Mouse (Mus musculus) G1E (cell line): Measurements from ENCODE around the gene Krt17. TPM values are rescaled to one million over a fixed set of nuclear protein-coding genes. Genes with fewer than 3 reads are reported as not detected.
A peak's percentile ranks its signal among the peaks of the same experiment; 100 is the strongest.
"Not testable (repeated sequence)": the region's sequence is repeated elsewhere in the genome, so short reads cannot be mapped to it uniquely, and the experiment has no call there.

ENCODE experiments used
- ATAC-seq: 2 replicates; pipeline ENCODE4 v1.8.0; 2016; ENCODE audit warnings: mild to moderate bottlenecking; ENCODE audit not compliant: insufficient number of reproducible peaks, poor library complexity, low FRiP score, severe bottlenecking; ENCODE audit errors: extremely low read depth
- DNase-seq: peaks from one replicate; pipeline ENCODE4 v3.0.0; 2012; ENCODE audit warnings: low spot score
- H3K27me3 ChIP-seq: 2 replicates; pipeline ENCODE4 v1.6.1; 2012; ENCODE audit warnings: mild to moderate bottlenecking, low read length, inconsistent platforms; ENCODE audit not compliant: insufficient read depth
- H3K36me3 ChIP-seq: replicated peaks from 2 replicates; pipeline ENCODE3; 2012; ENCODE audit warnings: mild to moderate bottlenecking, inconsistent platforms
- H3K4me1 ChIP-seq: 2 replicates; pipeline ENCODE4 v1.6.1; 2012; ENCODE audit warnings: low read depth, low read length, inconsistent platforms, mixed read lengths; ENCODE audit not compliant: insufficient read depth
- H3K4me3 ChIP-seq: 2 replicates; pipeline ENCODE4 v1.5.1; 2012; ENCODE audit warnings: low read depth, mild to moderate bottlenecking, inconsistent platforms, low read length, moderate library complexity, mixed read lengths
- H3K9me3 ChIP-seq: replicated peaks from 2 replicates; pipeline ENCODE4 v1.6.1; 2012; ENCODE audit warnings: inconsistent platforms
- CTCF ChIP-seq: IDR thresholded peaks from 2 replicates; pipeline ENCODE4 v1.5.1; 2012; ENCODE audit warnings: low read depth, low read length, inconsistent platforms, mixed read lengths
- GATA1 ChIP-seq: IDR thresholded peaks from 2 replicates; pipeline ENCODE4 v1.6.1; 2012; ENCODE audit warnings: borderline replicate concordance, low read length, inconsistent platforms, mixed read lengths
- GATA2 ChIP-seq: IDR thresholded peaks from 2 replicates; pipeline ENCODE4 v1.6.1; 2012; ENCODE audit warnings: low read depth, low read length, inconsistent platforms, borderline replicate concordance
- POLR2AphosphoS5 ChIP-seq: IDR thresholded peaks from 2 replicates; pipeline ENCODE4 v1.6.1; 2012; ENCODE audit warnings: low read depth, low read length, inconsistent platforms; ENCODE audit not compliant: insufficient replicate concordance
- TAL1 ChIP-seq: conservative IDR thresholded peaks from 2 replicates; pipeline ENCODE4 v1.6.1; 2012; ENCODE audit warnings: low read depth, low read length, inconsistent platforms, mixed read lengths
- polyA plus RNA-seq: library from polyadenylated mRNA; stranded (reverse); fragments of >175 nt; gene quantifications from 2 replicates; pipeline ENCODE4 v1.2.3, GENCODE M21; 2012
- total RNA-seq, 2 experiments: library from RNA; stranded (forward) in 1 of 2; stranded (reverse) in 1 of 2; fragments of 200-1000 nt in 1 of 2; fragments of >200 nt in 1 of 2; fragmentation: Nextera tagmentation in 1 of 2; gene quantifications; 2 replicates each; pipeline ENCODE4 v1.2.3; 2014 to 2017

Gene Krt17
- total RNA-seq (2014; fragmentation: Nextera tagmentation) (not detected in 2 replicates), total RNA-seq (2017) (not detected in 2 replicates), polyA plus RNA-seq (0.07 TPM in 2 replicates)

DNA sequence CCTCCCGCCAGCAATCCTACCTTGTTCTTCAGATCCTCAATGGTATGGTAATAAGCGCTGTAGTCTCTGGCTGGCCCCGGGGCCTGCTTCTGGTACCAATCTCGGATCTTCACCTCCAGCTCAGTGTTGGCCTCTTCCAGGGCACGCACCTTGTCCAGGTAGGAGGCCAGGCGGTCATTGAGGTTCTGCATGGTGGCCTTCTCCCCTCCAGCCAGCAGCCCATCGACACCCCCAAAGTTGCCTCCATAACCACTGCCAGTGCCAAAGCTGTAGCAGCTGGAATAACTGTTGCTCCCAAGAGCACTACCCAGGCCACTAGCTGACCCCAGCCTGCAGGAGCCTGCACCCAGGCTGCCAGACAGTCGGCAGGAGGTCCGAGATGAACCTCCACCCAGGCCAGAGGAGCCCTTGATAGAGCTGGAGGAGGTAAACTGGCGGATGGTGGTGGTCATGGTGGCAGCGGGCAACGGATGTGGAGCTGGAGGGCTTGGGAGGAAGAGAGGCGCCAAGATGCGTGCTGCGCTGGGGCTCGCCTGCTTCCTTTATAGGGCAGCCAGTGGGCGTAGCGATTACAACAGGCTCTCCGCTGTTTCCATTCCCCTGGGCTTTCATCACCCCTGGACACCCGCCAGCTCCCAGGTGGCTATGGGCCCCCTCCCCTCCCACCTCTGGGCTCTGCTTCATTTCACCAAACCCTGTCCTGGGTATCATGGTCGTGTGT, at the start of gene Krt17:
Gene Krt17, minus strand, starts transcription at position 516 of the 721 bp plus-strand sequence.
- no peak for DNase-seq
- H3K4me3 ChIP-seq = no peak within 1 kb of the TSS
- H3K27me3 ChIP-seq = no peaks in the 10 kb centered on the region
- peaks cover 87% of the 10 kb centered on the region for H3K9me3 ChIP-seq
- no peaks in the 10 kb centered on the region for H3K4me1 ChIP-seq
- TF ChIP-seq GATA2 (no peak), GATA1 (no peak), CTCF (no peak), TAL1 (no peak), POLR2AphosphoS5 (no peak)
- ATAC-seq = no peak
- H3K36me3 ChIP-seq = no peaks in the 10 kb centered on the region

DNA sequence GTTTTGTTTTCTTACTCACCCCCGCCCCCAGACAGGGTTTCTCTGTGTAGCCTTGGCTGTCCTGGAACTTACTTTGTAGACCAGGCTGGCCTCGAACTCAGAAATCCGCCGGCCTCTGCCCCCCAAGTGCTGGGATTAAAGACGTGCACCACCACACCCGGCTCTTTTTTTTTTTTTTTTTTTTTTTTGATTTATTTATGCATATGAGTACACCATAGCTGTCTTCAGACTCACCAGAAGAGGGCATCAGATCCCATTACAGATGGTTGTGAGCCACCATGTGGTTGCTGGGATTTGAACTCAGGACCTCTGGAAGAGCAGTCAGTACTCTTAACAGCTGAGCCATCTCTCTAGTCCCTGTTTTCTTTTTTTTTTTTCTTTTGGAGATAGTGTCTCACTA, 47.8 kb upstream of the Krt17 start:
- H3K27me3 ChIP-seq = peaks cover 46% of the 10 kb centered on the region
- not testable (repeated sequence) for ATAC-seq, H3K4me1 ChIP-seq

DNA sequence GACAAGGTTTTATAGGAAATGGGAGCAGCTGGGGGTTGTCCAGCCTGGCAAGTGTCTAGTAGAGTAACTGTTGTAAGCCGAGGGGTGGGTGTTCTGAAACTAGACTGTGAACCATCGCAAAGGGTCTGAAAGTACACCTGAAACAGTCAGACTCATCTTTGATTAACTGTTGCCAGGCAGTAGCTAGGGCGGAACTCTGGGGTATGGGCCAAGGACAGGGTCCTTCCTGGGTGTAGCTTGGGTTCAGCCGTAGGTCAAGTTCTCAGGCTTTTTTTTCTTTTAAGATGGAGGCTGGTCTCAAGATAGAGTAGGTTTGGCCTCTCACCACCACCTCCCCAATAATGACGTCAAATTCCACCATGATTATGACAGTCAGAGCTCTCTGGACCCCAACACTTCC, 47.1 kb upstream of the Krt17 start:
- ATAC-seq = no peak
- TF ChIP-seq GATA2 (no peak), GATA1 (no peak), POLR2AphosphoS5 (no peak), CTCF (no peak), TAL1 (no peak)
- Histone ChIP-seq H3K4me3 (no peak overlapping the region), H3K36me3 (no peaks in the 10 kb centered on the region), H3K4me1 (peaks cover 4% of the 10 kb centered on the region; the same call in 1 of the 2 replicates), H3K9me3 (no peaks in the 10 kb centered on the region), H3K27me3 (peaks cover 44% of the 10 kb centered on the region)
- DNase-seq = no peak

More for the DNA sequence above, 47.8 kb upstream of the Krt17 start:
- H3K9me3 ChIP-seq, H3K4me3 ChIP-seq, DNase-seq, H3K36me3 ChIP-seq: not testable (repeated sequence)

DNA sequence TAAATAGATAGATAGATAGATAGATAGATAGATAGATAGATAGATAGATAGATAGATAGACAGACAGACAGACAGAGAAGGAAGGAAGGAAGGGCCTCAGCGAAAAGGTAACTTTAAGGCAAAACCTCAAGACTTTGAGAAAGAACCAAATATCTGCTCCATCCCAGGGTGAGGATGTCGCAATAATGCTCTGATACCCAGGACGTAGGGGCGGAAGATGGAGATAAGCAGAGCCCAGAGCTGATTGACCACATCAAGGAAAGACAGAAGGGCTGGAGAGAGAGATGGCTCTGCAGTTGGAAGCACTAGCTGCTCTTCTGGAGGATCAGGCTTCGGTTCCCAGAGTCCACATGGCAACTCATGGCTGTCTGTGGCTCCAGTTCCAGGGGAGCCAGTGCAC, 40.5 kb upstream of the Krt17 start:
- Histone ChIP-seq H3K4me3 (no peak overlapping the region), H3K27me3 (peaks cover 24% of the 10 kb centered on the region; the same call in 1 of the 2 replicates), H3K9me3 (no peaks in the 10 kb centered on the region), H3K36me3 (no peaks in the 10 kb centered on the region), H3K4me1 (peaks cover 2% of the 10 kb centered on the region; the same call in 1 of the 2 replicates)
- TF ChIP-seq CTCF = no peak
- no peak for TF ChIP-seq TAL1
- TF ChIP-seq GATA1 = no peak
- ATAC-seq (no peak), DNase-seq (no peak)

DNA sequence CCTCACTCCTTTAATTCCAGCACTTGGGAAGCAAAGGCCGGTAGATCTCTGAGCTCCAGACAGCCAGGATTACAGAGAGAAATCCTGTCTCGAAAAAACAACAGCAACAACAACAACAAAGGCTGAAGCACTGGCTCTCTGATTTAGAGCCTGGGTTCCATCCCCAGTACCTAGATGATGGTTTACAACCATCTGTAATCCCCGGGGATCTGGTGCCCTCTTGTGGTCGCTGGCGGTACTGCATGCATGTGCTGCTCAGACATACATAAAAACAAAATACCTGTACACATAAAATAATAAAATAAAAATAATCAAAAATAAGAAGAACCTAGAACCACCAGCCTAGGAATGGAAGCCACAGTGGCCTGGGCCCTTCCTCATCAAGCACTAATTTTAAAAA, 39.5 kb upstream of the Krt17 start:
- peak; percentile 26 for DNase-seq
- ATAC-seq = no peak
- Histone ChIP-seq H3K4me3 (no peak overlapping the region), H3K4me1 (peaks cover 2% of the 10 kb centered on the region; the same call in 1 of the 2 replicates), H3K9me3 (no peaks in the 10 kb centered on the region), H3K36me3 (no peaks in the 10 kb centered on the region), H3K27me3 (peaks cover 21% of the 10 kb centered on the region)
- TF ChIP-seq GATA1 = no peak
- TF ChIP-seq CTCF = peak; percentile 96
- no peak for TF ChIP-seq GATA2

DNA sequence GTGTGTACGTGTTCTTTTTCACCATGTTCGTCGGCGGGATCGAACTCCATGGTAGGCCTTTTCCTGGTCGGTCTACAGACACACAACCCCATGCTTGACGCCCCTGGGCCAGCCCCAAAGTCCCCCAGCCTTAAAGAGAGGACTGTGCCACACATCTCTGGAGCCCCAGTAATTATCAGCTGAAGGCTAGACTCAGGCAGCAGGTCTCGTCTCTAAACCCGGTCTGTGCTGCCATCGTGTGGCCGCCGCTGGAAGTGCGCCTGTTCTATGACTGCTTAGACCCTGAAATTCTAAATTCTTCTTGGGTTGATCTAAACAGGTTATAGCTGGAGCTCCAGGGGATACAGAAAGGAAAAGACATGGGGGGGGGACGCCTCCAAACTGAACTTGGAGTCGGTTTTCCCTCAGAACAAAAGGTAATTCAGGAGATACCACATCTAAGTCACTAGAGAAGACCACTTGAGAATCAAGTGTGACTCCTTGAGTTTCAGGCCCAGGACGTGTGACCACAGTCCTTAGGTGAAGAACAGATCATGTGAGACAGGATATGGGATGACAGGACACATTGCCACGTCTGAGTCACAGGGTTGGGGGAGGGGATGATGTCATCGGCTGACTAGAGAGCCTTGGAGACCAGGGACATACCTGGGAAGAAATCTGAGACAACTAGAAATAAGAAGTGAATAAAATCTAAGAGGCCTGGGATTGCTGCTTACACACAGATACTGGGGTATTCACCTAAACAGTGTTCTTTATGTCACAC, 37.6 kb upstream of the Krt17 start:
- TF ChIP-seq GATA2 = no peak
- peak; percentile 74 for TF ChIP-seq CTCF
- no peak for TF ChIP-seq GATA1
- H3K4me1 ChIP-seq = peaks cover 5% of the 10 kb centered on the region; the same call in 1 of the 2 replicates
- H3K36me3 ChIP-seq = no peaks in the 10 kb centered on the region
- peak; percentile 29 for DNase-seq
- H3K27me3 ChIP-seq = peaks cover 10% of the 10 kb centered on the region
- H3K9me3 ChIP-seq = no peaks in the 10 kb centered on the region
- H3K4me3 ChIP-seq = no peak overlapping the region
- no peak for ATAC-seq

DNA sequence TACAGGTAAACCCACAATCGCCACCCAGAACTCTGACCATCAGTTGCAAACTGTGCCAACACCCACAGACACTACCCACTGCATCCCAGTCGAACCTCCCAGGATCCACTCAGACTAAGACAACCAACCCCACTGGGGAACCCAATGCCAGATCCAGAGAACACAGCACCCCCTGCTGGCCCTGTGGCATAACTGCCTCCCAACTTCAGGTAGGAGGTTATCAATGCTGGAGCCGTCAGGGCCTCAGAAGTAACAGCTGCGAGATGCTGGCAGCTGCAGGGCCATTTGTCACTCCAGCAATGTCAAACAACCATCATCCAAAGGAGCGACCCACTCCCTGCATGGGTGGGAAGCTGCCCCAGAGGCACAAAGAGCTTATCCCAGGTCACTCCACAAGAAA, 37.0 kb upstream of the Krt17 start:
- TF ChIP-seq CTCF (peak; percentile 47), GATA1 (no peak)
- Histone ChIP-seq H3K9me3 (no peaks in the 10 kb centered on the region), H3K4me1 (peaks cover 5% of the 10 kb centered on the region; the same call in 1 of the 2 replicates), H3K27me3 (peaks cover 12% of the 10 kb centered on the region), H3K36me3 (no peaks in the 10 kb centered on the region), H3K4me3 (no peak overlapping the region)
- ATAC-seq (no peak), DNase-seq (no peak)
